8 mouse cellular contexts compared by ENCODE assay signal in genomic region chr1:162739831-162740394, GRCm38 (mm10). TPM values are rescaled to one million over a fixed set of nuclear protein-coding genes. Genes with fewer than 3 reads are reported as not detected.
DNase-seq lines count a peak whose midpoint lies in the region; ATAC-seq and TF ChIP-seq lines count a peak whose summit lies in the region.

No protein-coding gene starts in this region.

- peak; percentile 82 for DNase-seq in heart, embryonic 10.5 days (ENCODE audit: low spot score)
- no peak for DNase-seq in heart, postnatal 4 days
- DNase-seq in intestine, embryonic 14.5 days (ENCODE audit: low spot score), result peak; percentile 77
- DNase-seq in spleen, adult 18-20 months, result no peak

- peak overlapping the region; percentile 94 for H3K4me2 ChIP-seq in intestine, embryonic 14.5 days (ENCODE audit: low read length)
- H3K4me2 ChIP-seq in stomach, embryonic 16.5 days (ENCODE audit: low read depth, low read length), result peak overlapping the region; percentile 96

- no peaks in the 10 kb centered on the region for H3K36me3 ChIP-seq in heart, embryonic 10.5 days
- H3K36me3 ChIP-seq in E14TG2a.4 (ENCODE audit: insufficient read depth, low read length), result peaks cover 25% of the 10 kb centered on the region; the same call in 1 of the 2 replicates
- 0 out of 2 replicates have a peak, but pooled peaks cover 5% of the 10 kb centered on the region for H3K36me3 ChIP-seq in intestine, embryonic 14.5 days (ENCODE audit: control insufficient read depth, insufficient read depth, low read length)
- H3K36me3 ChIP-seq in macrophage (ENCODE audit: inconsistent target), result no peaks in the 10 kb centered on the region
- no peaks in the 10 kb centered on the region for H3K36me3 ChIP-seq in stomach, embryonic 16.5 days (ENCODE audit: control insufficient read depth, insufficient read depth, low read length)

- H3K27ac ChIP-seq in heart, embryonic 10.5 days, result peak overlapping the region; percentile 99
- peak overlapping the region; percentile 92 for H3K27ac ChIP-seq in embryonic fibroblast, embryonic 13.5 days (ENCODE audit: insufficient read depth, low read length)
- peak overlapping the region; percentile 97 for H3K27ac ChIP-seq in intestine, embryonic 14.5 days (ENCODE audit: low read depth)
- H3K27ac ChIP-seq in macrophage, result peak overlapping the region; percentile 62
- H3K27ac ChIP-seq in stomach, embryonic 16.5 days (ENCODE audit: low read length), result peak overlapping the region; percentile 99

- H3K9ac ChIP-seq in intestine, embryonic 14.5 days (ENCODE audit: low read length), result peak overlapping the region; percentile 98
- H3K9ac ChIP-seq in stomach, embryonic 16.5 days (ENCODE audit: low read length), result peak overlapping the region; percentile 98

- under 1% methylated on average over 58 of the region's 58 CpGs for WGBS in heart, embryonic 10.5 days
- WGBS in intestine, embryonic 14.5 days, result under 1% methylated on average over 56 of the region's 58 CpGs
- WGBS in macrophage (ENCODE audit: missing documents), result 4% methylated on average over 51 of the region's 58 CpGs
- under 1% methylated on average over 57 of the region's 58 CpGs for whole genome bisulfite sequencing in stomach, embryonic 16.5 days

- peak; percentile 86 for ATAC-seq in intestine, embryonic 14.5 days (replicated peaks; ENCODE audit: low FRiP score, low TSS enrichment, low read depth)
- ATAC-seq in stomach, embryonic 16.5 days (ENCODE audit: insufficient read depth, low FRiP score), result peak; percentile 83

- H3K79me2 ChIP-seq in macrophage (ENCODE audit: inconsistent target), result peaks cover 50% of the 10 kb centered on the region

- no peak for TF ChIP-seq POLR2A in embryonic fibroblast, embryonic 13.5 days (IDR thresholded peaks at IDR 0.05; ENCODE audit: low read depth, low read length)

- peaks cover 11% of the 10 kb centered on the region for H3K4me1 ChIP-seq in heart, embryonic 10.5 days
- H3K4me1 ChIP-seq in E14TG2a.4 (replicated peaks; ENCODE audit: low read depth, low read length), result peaks cover 42% of the 10 kb centered on the region
- peaks cover 2% of the 10 kb centered on the region; the same call in 1 of the 2 replicates for H3K4me1 ChIP-seq in embryonic fibroblast, embryonic 13.5 days (ENCODE audit: control insufficient read depth, insufficient read depth, low read length)
- H3K4me1 ChIP-seq in intestine, embryonic 14.5 days (replicated peaks; ENCODE audit: control insufficient read depth, insufficient read depth, low read length), result peaks cover 18% of the 10 kb centered on the region
- peaks cover 15% of the 10 kb centered on the region for H3K4me1 ChIP-seq in stomach, embryonic 16.5 days (ENCODE audit: control insufficient read depth, insufficient read depth, low read length)

- H3K4me3 ChIP-seq in heart, embryonic 10.5 days, result peak overlapping the region; percentile 99
- peak overlapping the region; percentile 98 for H3K4me3 ChIP-seq in E14TG2a.4 (replicated peaks; ENCODE audit: low read length)
- peak overlapping the region; percentile 90 for H3K4me3 ChIP-seq in embryonic fibroblast, embryonic 13.5 days (ENCODE audit: insufficient read depth, low read length)
- peak overlapping the region; percentile 97 for H3K4me3 ChIP-seq in intestine, embryonic 14.5 days (ENCODE audit: low read depth, low read length)
- H3K4me3 ChIP-seq in macrophage (ENCODE audit: inconsistent target), result peak overlapping the region; percentile 93
- H3K4me3 ChIP-seq in stomach, embryonic 16.5 days (replicated peaks; ENCODE audit: low read length), result peak overlapping the region; percentile 99

- no peak for TF ChIP-seq CTCF in E14TG2a.4 (conservative IDR thresholded peaks at IDR 0.05; ENCODE audit: low read length)
- no peak for TF ChIP-seq CTCF in embryonic fibroblast, embryonic 13.5 days (IDR thresholded peaks at IDR 0.05; ENCODE audit: borderline replicate concordance, insufficient read depth, low read length)

- H3K27me3 ChIP-seq in heart, embryonic 10.5 days (ENCODE audit: insufficient read depth, poor library complexity, severe bottlenecking), result no peaks in the 10 kb centered on the region
- H3K27me3 ChIP-seq in E14TG2a.4 (ENCODE audit: insufficient read depth, low read length), result 0 out of 2 replicates have a peak, but pooled peaks cover 5% of the 10 kb centered on the region
- no peaks in the 10 kb centered on the region for H3K27me3 ChIP-seq in intestine, embryonic 14.5 days (replicated peaks; ENCODE audit: control insufficient read depth, insufficient read depth, low read length)
- H3K27me3 ChIP-seq in stomach, embryonic 16.5 days (ENCODE audit: control insufficient read depth, insufficient read depth, low read length), result no peaks in the 10 kb centered on the region

- H3K9me3 ChIP-seq in heart, embryonic 10.5 days, result no peaks in the 10 kb centered on the region
- no peaks in the 10 kb centered on the region for H3K9me3 ChIP-seq in E14TG2a.4 (ENCODE audit: low read length)
- H3K9me3 ChIP-seq in intestine, embryonic 14.5 days (ENCODE audit: control insufficient read depth, low read length), result no peaks in the 10 kb centered on the region
- no peaks in the 10 kb centered on the region for H3K9me3 ChIP-seq in stomach, embryonic 16.5 days (replicated peaks; ENCODE audit: control insufficient read depth, low read length)

RNA-seq across cellular contexts. Expression of gene Prrc2c, which starts 0.4 kb away (rescaled TPM):
- 89.0 and 100 TPM in 2 replicates for polyA plus RNA-seq in heart, embryonic 10.5 days (2016; fragmentation: Nextera tagmentation; extraction: Ambion mirVana)
- 100 to 1,000 TPM; 137 to 144 TPM for total RNA-seq in heart, postnatal 4 days (2021)
- 183 and 206 TPM in 2 replicates for polyA plus RNA-seq in embryonic fibroblast, embryonic 13.5 days (2011; ENCODE audit: insufficient read length, low read depth, missing spikeins)
- polyA plus RNA-seq in intestine, embryonic 14.5 days (2014; fragmentation: Nextera tagmentation; extraction: Ambion mirVana), result 162 and 171 TPM in 2 replicates
- 100 to 1,000 TPM; 322 to 528 (median 410) TPM for total RNA-seq in macrophage (2018; cell fraction: chromatin; rRNA removed)
- 100 to 1,000 TPM in 5 of 26 experiments, 10 to 100 TPM in 21; 64.6 to 105 (median 87.7) TPM for total RNA-seq in macrophage (2018; cell fraction: cytosol; rRNA removed)
- total RNA-seq in macrophage (2018; cell fraction: nucleus; rRNA removed), result 100 to 1,000 TPM; 205 to 350 (median 237) TPM
- 44.0 to 64.3 TPM (median 56.5 TPM) in 3 replicates for polyA plus RNA-seq in macrophage (2018)
- 104 and 105 TPM in 2 replicates for polyA plus RNA-seq in stomach, embryonic 16.5 days (2015; fragmentation: Nextera tagmentation; extraction: Ambion mirVana)

Comparison
In these comparisons a context has a peak if more than half of its experiments do, and no peak if none do; other contexts are left out.
1. DNase-seq: peak in heart, embryonic 10.5 days (single experiment) and intestine, embryonic 14.5 days (single experiment); none in heart, postnatal 4 days (single experiment) and spleen, adult 18-20 months (0 of 2).
2. Peak in every context shown above with its lines, with median percentiles within 50 percentile points of each other: H3K27ac ChIP-seq and H3K4me3 ChIP-seq.